Mouse (Mus musculus) brain, embryonic 14.5 days (tissue): Measurements from ENCODE around the gene Crlf1.

Experiments
- CTCF ChIP-seq: fragments of 200-500 bp; IDR thresholded peaks from 2 replicates; pipeline ENCODE4 v1.5.1; 2012; ENCODE audit warnings: inconsistent platforms, mild to moderate bottlenecking, moderate library complexity, borderline replicate concordance; ENCODE audit not compliant: insufficient read depth, insufficient read length; ENCODE audit errors: extremely low read depth
- POLR2A ChIP-seq: fragments of 200-500 bp; IDR thresholded peaks from 2 replicates; pipeline ENCODE4 v1.6.1; 2012; ENCODE audit warnings: mild to moderate bottlenecking, inconsistent platforms, borderline replicate concordance; ENCODE audit not compliant: poor library complexity, insufficient read depth, insufficient read length, severe bottlenecking; ENCODE audit errors: extremely low read depth

- no peak for TF ChIP-seq CTCF
- TF ChIP-seq POLR2A, result no peak
These were observed 2.2 kb downstream of the Crlf1 start for GRCm38 (mm10) chr8:70495001-70495770.
